In genomic region chr11:69920266-69921031, GRCm38 (mm10) we compare ENCODE assay signal across 7 mouse cellular contexts. TPM values are rescaled to one million over a fixed set of nuclear protein-coding genes. Genes with fewer than 3 reads are reported as not detected.
DNase-seq lines count a peak whose midpoint lies in the region; ATAC-seq lines count a peak whose summit lies in the region.

No protein-coding gene starts in this region.

- H3K27ac ChIP-seq in forebrain, embryonic 11.5 days (ENCODE audit: low read depth, low read length): peak overlapping the region; percentile 91
- peak overlapping the region; percentile 91 for H3K27ac ChIP-seq in intestine, embryonic 14.5 days (ENCODE audit: low read depth)
- peak overlapping the region; percentile 99 for H3K27ac ChIP-seq in liver, embryonic 12.5 days

- peaks cover 15% of the 10 kb centered on the region for H3K36me3 ChIP-seq in forebrain, embryonic 11.5 days (ENCODE audit: control insufficient read depth, insufficient read depth, low read length)
- H3K36me3 ChIP-seq in intestine, embryonic 14.5 days (ENCODE audit: control insufficient read depth, insufficient read depth, low read length): peaks cover 41% of the 10 kb centered on the region
- peaks cover 45% of the 10 kb centered on the region for H3K36me3 ChIP-seq in liver, embryonic 12.5 days

- WGBS in forebrain, embryonic 11.5 days: under 1% methylated on average over 58 of the region's 65 CpGs
- WGBS in intestine, embryonic 14.5 days: under 1% methylated on average over 59 of the region's 65 CpGs
- WGBS in liver, embryonic 12.5 days (ENCODE audit: insufficient replicate concordance): under 1% methylated on average over 46 of the region's 65 CpGs

- H3K4me1 ChIP-seq in forebrain, embryonic 11.5 days (replicated peaks; ENCODE audit: control insufficient read depth, insufficient read depth, low read length): peaks cover 20% of the 10 kb centered on the region
- H3K4me1 ChIP-seq in intestine, embryonic 14.5 days (replicated peaks; ENCODE audit: control insufficient read depth, insufficient read depth, low read length): peaks cover 13% of the 10 kb centered on the region
- peaks cover 68% of the 10 kb centered on the region for H3K4me1 ChIP-seq in liver, embryonic 12.5 days

- peak overlapping the region; percentile 97 for H3K4me3 ChIP-seq in forebrain, embryonic 11.5 days (ENCODE audit: low read depth, low read length)
- H3K4me3 ChIP-seq in intestine, embryonic 14.5 days (ENCODE audit: low read depth, low read length): peak overlapping the region; percentile 86
- peak overlapping the region; percentile 86 for H3K4me3 ChIP-seq in liver, embryonic 12.5 days

- peak; percentile 35 for ATAC-seq in forebrain, embryonic 11.5 days (replicated peaks; ENCODE audit: low FRiP score)
- ATAC-seq in intestine, embryonic 14.5 days (replicated peaks; ENCODE audit: low FRiP score, low TSS enrichment, low read depth): peak; percentile 55
- ATAC-seq in liver, embryonic 12.5 days: 0 out of 2 replicates have a peak, but pooled peaks have one; percentile 1

- peak overlapping the region; percentile 95 for H3K9ac ChIP-seq in forebrain, embryonic 11.5 days (ENCODE audit: low read length)
- peak overlapping the region; percentile 98 for H3K9ac ChIP-seq in intestine, embryonic 14.5 days (ENCODE audit: low read length)
- H3K9ac ChIP-seq in liver, embryonic 12.5 days: peak overlapping the region; percentile 100

- H3K4me2 ChIP-seq in forebrain, embryonic 11.5 days (ENCODE audit: low read depth, low read length, severe bottlenecking): peak overlapping the region; percentile 93
- H3K4me2 ChIP-seq in intestine, embryonic 14.5 days (ENCODE audit: low read length): peak overlapping the region; percentile 90
- H3K4me2 ChIP-seq in liver, embryonic 12.5 days: peak overlapping the region; percentile 92

- no peaks in the 10 kb centered on the region for H3K27me3 ChIP-seq in forebrain, embryonic 11.5 days (ENCODE audit: control insufficient read depth, insufficient read depth, low read length)
- no peaks in the 10 kb centered on the region for H3K27me3 ChIP-seq in intestine, embryonic 14.5 days (replicated peaks; ENCODE audit: control insufficient read depth, insufficient read depth, low read length)
- H3K27me3 ChIP-seq in liver, embryonic 12.5 days (replicated peaks): no peaks in the 10 kb centered on the region

- DNase-seq in right cerebral cortex, postnatal 14 days: peak; percentile 56
- no peak for DNase-seq in right cerebral cortex, postnatal 36 days (ENCODE audit: low spot score in 2 of 2)
- DNase-seq in adrenal gland, postnatal 14 days: peak; percentile 79
- peak; percentile 87 for DNase-seq in forebrain, embryonic 11.5 days (ENCODE audit: low spot score)
- DNase-seq in intestine, embryonic 14.5 days (ENCODE audit: low spot score): peak; percentile 69
- DNase-seq in skeletal muscle tissue, adult 2 months (ENCODE audit: low read depth, low spot score): peak; percentile 57

- H3K9me3 ChIP-seq in forebrain, embryonic 11.5 days (ENCODE audit: control insufficient read depth, low read length): no peaks in the 10 kb centered on the region
- H3K9me3 ChIP-seq in intestine, embryonic 14.5 days (ENCODE audit: control insufficient read depth, low read length): no peaks in the 10 kb centered on the region
- no peaks in the 10 kb centered on the region for H3K9me3 ChIP-seq in liver, embryonic 12.5 days (replicated peaks)

RNA-seq across cellular contexts. Expression of gene Eif5a, which starts 1.3 kb away (rescaled TPM):
- 616 and 636 TPM in 2 replicates for total RNA-seq in adrenal gland, postnatal 14 days (2021)
- polyA plus RNA-seq in forebrain, embryonic 11.5 days (2014; fragmentation: Nextera tagmentation; extraction: Ambion mirVana): 2,045 and 2,063 TPM in 2 replicates
- 1,854 and 1,877 TPM in 2 replicates for polyA plus RNA-seq in intestine, embryonic 14.5 days (2014; fragmentation: Nextera tagmentation; extraction: Ambion mirVana)
- 2,199 and 2,266 TPM in 2 replicates for polyA plus RNA-seq in liver, embryonic 12.5 days (2016; fragmentation: Nextera tagmentation; extraction: Ambion mirVana)

RNA-seq across cellular contexts. Expression of gene Gps2, which starts 6.8 kb away (rescaled TPM):
- 52.3 and 57.3 TPM in 2 replicates for total RNA-seq in adrenal gland, postnatal 14 days (2021)
- polyA plus RNA-seq in forebrain, embryonic 11.5 days (2014; fragmentation: Nextera tagmentation; extraction: Ambion mirVana): 99.2 and 106 TPM in 2 replicates
- 71.2 and 72.3 TPM in 2 replicates for polyA plus RNA-seq in intestine, embryonic 14.5 days (2014; fragmentation: Nextera tagmentation; extraction: Ambion mirVana)
- polyA plus RNA-seq in liver, embryonic 12.5 days (2016; fragmentation: Nextera tagmentation; extraction: Ambion mirVana): 125 TPM in 2 replicates

RNA-seq across cellular contexts. Expression of gene Ybx2, which starts 15.1 kb away (rescaled TPM):
- total RNA-seq in adrenal gland, postnatal 14 days (2021): 27.3 and 39.6 TPM in 2 replicates
- polyA plus RNA-seq in forebrain, embryonic 11.5 days (2014; fragmentation: Nextera tagmentation; extraction: Ambion mirVana): 7.1 and 10.1 TPM in 2 replicates
- polyA plus RNA-seq in intestine, embryonic 14.5 days (2014; fragmentation: Nextera tagmentation; extraction: Ambion mirVana): 4.6 and 4.8 TPM in 2 replicates
- 0.20 and 0.25 TPM in 2 replicates for polyA plus RNA-seq in liver, embryonic 12.5 days (2016; fragmentation: Nextera tagmentation; extraction: Ambion mirVana)

RNA-seq across cellular contexts. Expression of gene Neurl4, which starts 19.6 kb away (rescaled TPM):
- total RNA-seq in adrenal gland, postnatal 14 days (2021): 45.9 and 48.8 TPM in 2 replicates
- 16.4 and 23.0 TPM in 2 replicates for polyA plus RNA-seq in forebrain, embryonic 11.5 days (2014; fragmentation: Nextera tagmentation; extraction: Ambion mirVana)
- 13.3 and 14.5 TPM in 2 replicates for polyA plus RNA-seq in intestine, embryonic 14.5 days (2014; fragmentation: Nextera tagmentation; extraction: Ambion mirVana)
- polyA plus RNA-seq in liver, embryonic 12.5 days (2016; fragmentation: Nextera tagmentation; extraction: Ambion mirVana): 4.5 and 5.7 TPM in 2 replicates

RNA-seq across cellular contexts. Expression of gene 2810408A11Rik, which starts 19.7 kb away (rescaled TPM):
- 1.8 and 2.1 TPM in 2 replicates for total RNA-seq in adrenal gland, postnatal 14 days (2021)
- 17.2 and 17.6 TPM in 2 replicates for polyA plus RNA-seq in forebrain, embryonic 11.5 days (2014; fragmentation: Nextera tagmentation; extraction: Ambion mirVana)
- polyA plus RNA-seq in intestine, embryonic 14.5 days (2014; fragmentation: Nextera tagmentation; extraction: Ambion mirVana): 8.8 and 10.7 TPM in 2 replicates
- polyA plus RNA-seq in liver, embryonic 12.5 days (2016; fragmentation: Nextera tagmentation; extraction: Ambion mirVana): 2.3 TPM in 2 replicates

Comparison
In these comparisons a context has a peak if more than half of its experiments do, and no peak if none do; other contexts are left out.
1. DNase-seq: peak in right cerebral cortex, postnatal 14 days (single experiment), adrenal gland, postnatal 14 days (single experiment), forebrain, embryonic 11.5 days (single experiment), intestine, embryonic 14.5 days (single experiment) and skeletal muscle tissue, adult 2 months (single experiment); none in right cerebral cortex, postnatal 36 days (0 of 2).
2. ATAC-seq: peak in every context shown above with its lines; median percentile 55 in intestine, embryonic 14.5 days; 35 in forebrain, embryonic 11.5 days; 1 in liver, embryonic 12.5 days.
3. Peak in every context shown above with its lines, with median percentiles within 50 percentile points of each other: H3K27ac ChIP-seq, H3K4me2 ChIP-seq, H3K4me3 ChIP-seq and H3K9ac ChIP-seq.